Mouse (Mus musculus) kidney, postnatal 25 days (tissue): ENCODE measurements around the gene Dnajb5.
"Not testable (repeated sequence)": the region's sequence is repeated elsewhere in the genome, so short reads cannot be mapped to it uniquely, and the experiment has no call there.

Experiments
- DNase-seq, 2 experiments: peaks; one replicate each; pipeline ENCODE4 v3.0.0; 2021; ENCODE audit warnings: mixed read lengths in 2 of 2

Dnajb5 gene

GRCm38 (mm10) chr4:42973868-42974267 is 24.3 kb downstream of the Dnajb5 start:
- DNase-seq = no peak

GRCm38 (mm10) chr4:42978062-42978461 is 28.4 kb downstream of the Dnajb5 start:
- no peak for DNase-seq

- not testable (repeated sequence) for DNase-seq
These were observed 30.9 kb downstream of the Dnajb5 start for GRCm38 (mm10) chr4:42980467-42980866.

GRCm38 (mm10) chr4:42988296-42988695 is 38.7 kb downstream of the Dnajb5 start:
- DNase-seq = peak in 1 of 2 experiments; percentile 18

- DNase-seq = no peak
These were observed 48.4 kb downstream of the Dnajb5 start for GRCm38 (mm10) chr4:42998022-42998421.

GRCm38 (mm10) chr4:42999451-43000140 is 50.0 kb downstream of the Dnajb5 start:
- peak; percentile 82 to 92 for DNase-seq

- DNase-seq = peak; percentile 99 to 100
These were observed 50.8 kb downstream of the Dnajb5 start, which contains the start of gene Vcp for GRCm38 (mm10) chr4:43000141-43000986. TSS of gene Vcp (minus strand) at chr4:43000507.

GRCm38 (mm10) chr4:43001272-43001671 is 51.7 kb downstream of the Dnajb5 start:
- DNase-seq = no peak

- DNase-seq = peak; percentile 15 to 57
These were observed 53.3 kb downstream of the Dnajb5 start for GRCm38 (mm10) chr4:43002756-43003439.

GRCm38 (mm10) chr4:43004951-43005350 is 55.3 kb downstream of the Dnajb5 start:
- no peak for DNase-seq

GRCm38 (mm10) chr4:43005765-43006164 is 56.2 kb downstream of the Dnajb5 start:
- DNase-seq = peak; percentile 60 to 69
